Mouse (Mus musculus) cerebellum, postnatal 36 days (tissue): Measurements from ENCODE around the gene B230307C23Rik.
"Not testable (repeated sequence)": the region's sequence is repeated elsewhere in the genome, so short reads cannot be mapped to it uniquely, and the experiment has no call there.

ENCODE experiments used
- DNase-seq, 2 experiments: peaks; one replicate each; pipeline ENCODE4 v3.0.0; 2021 to 2022; ENCODE audit warnings: mixed read lengths in 2 of 2

B230307C23Rik gene

GRCm38 (mm10) chr16:97996616-97997382 lies at the start of gene B230307C23Rik:
Gene B230307C23Rik (plus strand): TSS chr16:97997315.
- DNase-seq = peak; percentile 72 to 75

- no peak for DNase-seq
Measured at GRCm38 (mm10) chr16:97948836-97949235, 48.3 kb upstream of the B230307C23Rik start.

- DNase-seq = no peak
Measured at GRCm38 (mm10) chr16:97950061-97950460, 47.1 kb upstream of the B230307C23Rik start.

- no peak for DNase-seq
Measured at GRCm38 (mm10) chr16:97952371-97952770, 44.7 kb upstream of the B230307C23Rik start.

GRCm38 (mm10) chr16:97952801-97953200 lies 44.3 kb upstream of the B230307C23Rik start:
- DNase-seq = no peak

- DNase-seq = no peak
Measured at GRCm38 (mm10) chr16:97953300-97953699, 43.8 kb upstream of the B230307C23Rik start.

GRCm38 (mm10) chr16:97956011-97956410 lies 41.1 kb upstream of the B230307C23Rik start:
- no peak for DNase-seq

GRCm38 (mm10) chr16:97957626-97958025 lies 39.5 kb upstream of the B230307C23Rik start:
- DNase-seq = no peak

GRCm38 (mm10) chr16:97958401-97958973 lies 38.6 kb upstream of the B230307C23Rik start:
- no peak for DNase-seq

- DNase-seq = no peak
Measured at GRCm38 (mm10) chr16:97960348-97960747, 36.8 kb upstream of the B230307C23Rik start.

GRCm38 (mm10) chr16:97961381-97962150 lies 35.5 kb upstream of the B230307C23Rik start:
- no peak for DNase-seq

GRCm38 (mm10) chr16:97962151-97962948 lies 34.8 kb upstream of the B230307C23Rik start, which contains the start of the genes C2cd2 and Zbtb21:
Gene C2cd2 (minus strand): TSS chr16:97962598.
Gene Zbtb21 (minus strand): TSS chr16:97962622.
- peak; percentile 98 to 99 for DNase-seq

GRCm38 (mm10) chr16:97963956-97964540 lies 33.1 kb upstream of the B230307C23Rik start:
- no peak for DNase-seq

- DNase-seq = no peak
Measured at GRCm38 (mm10) chr16:97977277-97977676, 19.8 kb upstream of the B230307C23Rik start.

GRCm38 (mm10) chr16:97977722-97978121 lies 19.4 kb upstream of the B230307C23Rik start:
- no peak for DNase-seq

GRCm38 (mm10) chr16:97981362-97981761 lies 15.8 kb upstream of the B230307C23Rik start:
- no peak for DNase-seq

- no peak for DNase-seq
Measured at GRCm38 (mm10) chr16:97984589-97984988, 12.5 kb upstream of the B230307C23Rik start.

GRCm38 (mm10) chr16:97991517-97991916 lies 5.6 kb upstream of the B230307C23Rik start:
- DNase-seq = no peak

GRCm38 (mm10) chr16:97992477-97992876 lies 4.6 kb upstream of the B230307C23Rik start:
- not testable (repeated sequence) for DNase-seq

- DNase-seq = no peak
Measured at GRCm38 (mm10) chr16:97995849-97996615, 1.1 kb upstream of the B230307C23Rik start.

- DNase-seq = not testable (repeated sequence)
Measured at GRCm38 (mm10) chr16:97997383-97997731, 242 bp downstream of the B230307C23Rik start.
